23 mouse cellular contexts compared by ENCODE assay signal in genomic region chr2:115889212-115889611, GRCm38 (mm10).
DNase-seq lines count a peak whose midpoint lies in the region; ATAC-seq lines count a peak whose summit lies in the region.
"Had no signal": no experiment of that assay in that cellular context is flagged by ENCODE, and none has a peak within 500 bp of the region (broad histone marks: within the 10 kb centered on the region; RNA-seq: fewer than 3 reads in every experiment).

No protein-coding gene starts in this region.

- no peak overlapping the region for H3K9ac ChIP-seq in hindbrain, embryonic 16.5 days (ENCODE audit: low read depth, low read length)
- H3K9ac ChIP-seq in limb, embryonic 11.5 days (ENCODE audit: low read length) = no peak overlapping the region
- no peak overlapping the region for H3K9ac ChIP-seq in neural tube, embryonic 12.5 days
- H3K9ac ChIP-seq: embryonic facial prominence, embryonic 12.5 days; embryonic facial prominence, embryonic 15.5 days; heart, embryonic 12.5 days; heart, embryonic 15.5 days; hindbrain, embryonic 14.5 days had no signal

- no peak overlapping the region for H3K4me2 ChIP-seq in hindbrain, embryonic 16.5 days (ENCODE audit: low read length)
- no peak overlapping the region for H3K4me2 ChIP-seq in limb, embryonic 11.5 days (ENCODE audit: low read depth, severe bottlenecking)
- no peak overlapping the region for H3K4me2 ChIP-seq in neural tube, embryonic 12.5 days (replicated peaks)
- H3K4me2 ChIP-seq: embryonic facial prominence, embryonic 12.5 days; embryonic facial prominence, embryonic 15.5 days; heart, embryonic 12.5 days; heart, embryonic 15.5 days; hindbrain, embryonic 14.5 days had no signal

- H3K27ac ChIP-seq in hindbrain, embryonic 16.5 days (ENCODE audit: low read depth, low read length) = no peak overlapping the region
- no peak overlapping the region for H3K27ac ChIP-seq in hindbrain, embryonic 10.5 days
- no peak overlapping the region for H3K27ac ChIP-seq in limb, embryonic 11.5 days (replicated peaks; ENCODE audit: low read depth, low read length)
- no peak overlapping the region for H3K27ac ChIP-seq in limb, embryonic 10.5 days
- no peak overlapping the region for H3K27ac ChIP-seq in neural tube, embryonic 12.5 days
- H3K27ac ChIP-seq: embryonic facial prominence, embryonic 12.5 days; embryonic facial prominence, embryonic 15.5 days; heart, embryonic 15.5 days; hindbrain, embryonic 14.5 days had no signal

- 0 out of 2 replicates have a peak, but pooled peaks have one; percentile 31 for ATAC-seq in hindbrain, embryonic 16.5 days
- ATAC-seq in limb, embryonic 11.5 days (ENCODE audit: insufficient number of reproducible peaks, low FRiP score, low TSS enrichment, low read depth) = 0 out of 2 replicates have a peak, but pooled peaks have one; percentile 31
- 0 out of 2 replicates have a peak, but pooled peaks have one; percentile 27 for ATAC-seq in neural tube, embryonic 12.5 days (ENCODE audit: low FRiP score, low read depth)
- ATAC-seq: CD4-positive, CD25-positive, alpha-beta regulatory T cell, adult 4 months; forebrain, embryonic 16.5 days had no signal

- no peaks in the 10 kb centered on the region for H3K27me3 ChIP-seq in hindbrain, embryonic 16.5 days (replicated peaks; ENCODE audit: control insufficient read depth, insufficient read depth, low read length)
- no peaks in the 10 kb centered on the region for H3K27me3 ChIP-seq in hindbrain, embryonic 10.5 days (ENCODE audit: insufficient read depth, poor library complexity, severe bottlenecking)
- H3K27me3 ChIP-seq in limb, embryonic 11.5 days (ENCODE audit: control insufficient read depth, insufficient read depth, low read length) = peaks cover 5% of the 10 kb centered on the region; the same call in 1 of the 2 replicates
- H3K27me3 ChIP-seq in limb, embryonic 10.5 days (ENCODE audit: low read depth, poor library complexity, severe bottlenecking) = peaks cover 39% of the 10 kb centered on the region; the same call in 1 of the 2 replicates
- no peaks in the 10 kb centered on the region for H3K27me3 ChIP-seq in neural tube, embryonic 12.5 days (replicated peaks)
- H3K27me3 ChIP-seq: embryonic facial prominence, embryonic 12.5 days; embryonic facial prominence, embryonic 15.5 days; heart, embryonic 12.5 days; heart, embryonic 15.5 days had no signal

- no peak for DNase-seq in hindbrain, embryonic 10.5 days (ENCODE audit: low spot score)
- no peak for DNase-seq in limb, embryonic 11.5 days (ENCODE audit: low spot score)
- DNase-seq in limb, embryonic 10.5 days (ENCODE audit: low spot score) = no peak
- DNase-seq in neural tube, embryonic 10.5 days (ENCODE audit: extremely low spot score, low spot score) = no peak
- DNase-seq: adrenal gland, adult 2 months; adrenal gland, postnatal 14 days; cerebellum, adult 11 months; cerebellum, adult 2 months; cerebellum, adult 9-11 months; cerebellum, postnatal 25 days; gastrocnemius, postnatal 10 days; gastrocnemius, postnatal 36 days; heart, postnatal 10 days; heart, postnatal 36 days had no signal

- no peaks in the 10 kb centered on the region for H3K36me3 ChIP-seq in hindbrain, embryonic 16.5 days (ENCODE audit: control insufficient read depth, insufficient read depth, low read length)
- H3K36me3 ChIP-seq in hindbrain, embryonic 10.5 days = peaks cover 17% of the 10 kb centered on the region; the same call in 1 of the 2 replicates
- H3K36me3 ChIP-seq in limb, embryonic 11.5 days (ENCODE audit: control insufficient read depth, insufficient read depth, low read length) = no peaks in the 10 kb centered on the region
- H3K36me3 ChIP-seq in limb, embryonic 10.5 days = 0 out of 2 replicates have a peak, but pooled peaks cover 2% of the 10 kb centered on the region
- H3K36me3 ChIP-seq in neural tube, embryonic 12.5 days = peaks cover 3% of the 10 kb centered on the region
- H3K36me3 ChIP-seq: embryonic facial prominence, embryonic 12.5 days; embryonic facial prominence, embryonic 15.5 days; heart, embryonic 15.5 days had no signal

- H3K4me3 ChIP-seq in hindbrain, embryonic 16.5 days (ENCODE audit: low read length) = no peak overlapping the region
- H3K4me3 ChIP-seq in hindbrain, embryonic 10.5 days = no peak overlapping the region
- no peak overlapping the region for H3K4me3 ChIP-seq in limb, embryonic 11.5 days (ENCODE audit: low read depth, low read length)
- H3K4me3 ChIP-seq in limb, embryonic 10.5 days = no peak overlapping the region
- no peak overlapping the region for H3K4me3 ChIP-seq in neural tube, embryonic 12.5 days
- H3K4me3 ChIP-seq: embryonic facial prominence, embryonic 12.5 days; embryonic facial prominence, embryonic 15.5 days; heart, embryonic 12.5 days; heart, embryonic 15.5 days had no signal

- no peaks in the 10 kb centered on the region for H3K9me3 ChIP-seq in hindbrain, embryonic 16.5 days (ENCODE audit: control insufficient read depth, low read length)
- H3K9me3 ChIP-seq in hindbrain, embryonic 10.5 days = no peaks in the 10 kb centered on the region
- no peaks in the 10 kb centered on the region for H3K9me3 ChIP-seq in limb, embryonic 11.5 days (ENCODE audit: control insufficient read depth, low read length)
- H3K9me3 ChIP-seq in limb, embryonic 10.5 days (replicated peaks) = no peaks in the 10 kb centered on the region
- H3K9me3 ChIP-seq in neural tube, embryonic 12.5 days = no peaks in the 10 kb centered on the region
- H3K9me3 ChIP-seq: embryonic facial prominence, embryonic 12.5 days; embryonic facial prominence, embryonic 15.5 days; heart, embryonic 12.5 days; heart, embryonic 15.5 days had no signal

- no peaks in the 10 kb centered on the region; the same call in 1 of the 2 replicates for H3K4me1 ChIP-seq in hindbrain, embryonic 16.5 days (ENCODE audit: control insufficient read depth, insufficient read depth, low read depth, low read length)
- peaks cover 45% of the 10 kb centered on the region for H3K4me1 ChIP-seq in hindbrain, embryonic 10.5 days (replicated peaks)
- 0 out of 2 replicates have a peak, but pooled peaks cover 8% of the 10 kb centered on the region for H3K4me1 ChIP-seq in limb, embryonic 11.5 days (ENCODE audit: control insufficient read depth, insufficient read depth, low read length)
- peaks cover 31% of the 10 kb centered on the region for H3K4me1 ChIP-seq in limb, embryonic 10.5 days
- peaks cover 11% of the 10 kb centered on the region; the same call in 1 of the 2 replicates for H3K4me1 ChIP-seq in neural tube, embryonic 12.5 days
- H3K4me1 ChIP-seq: embryonic facial prominence, embryonic 15.5 days had no signal

- 63% methylated on average over 4 of the region's 4 CpGs for WGBS in hindbrain, embryonic 16.5 days
- 90% methylated on average over 4 of the region's 4 CpGs for WGBS in hindbrain, embryonic 10.5 days
- 86% methylated on average over 4 of the region's 4 CpGs for WGBS in limb, embryonic 11.5 days
- WGBS in limb, embryonic 10.5 days = 90% methylated on average over 4 of the region's 4 CpGs
- 59% methylated on average over 4 of the region's 4 CpGs for WGBS in neural tube, embryonic 12.5 days
